Mouse (Mus musculus) right cerebral cortex, postnatal 14 days (tissue): ENCODE measurements at regions not wholly inside any gene's neighbourhood (a gene's known extent, or its start where the extent isn't known, plus 50 kb on each side); places are given as distances from the start of the nearest gene placed in this dataset.
A peak's percentile ranks its signal among the peaks of the same experiment; 100 is the strongest.

Experiments
- DNase-seq: peaks from one replicate; pipeline ENCODE4 v3.0.0; 2022

DNA sequence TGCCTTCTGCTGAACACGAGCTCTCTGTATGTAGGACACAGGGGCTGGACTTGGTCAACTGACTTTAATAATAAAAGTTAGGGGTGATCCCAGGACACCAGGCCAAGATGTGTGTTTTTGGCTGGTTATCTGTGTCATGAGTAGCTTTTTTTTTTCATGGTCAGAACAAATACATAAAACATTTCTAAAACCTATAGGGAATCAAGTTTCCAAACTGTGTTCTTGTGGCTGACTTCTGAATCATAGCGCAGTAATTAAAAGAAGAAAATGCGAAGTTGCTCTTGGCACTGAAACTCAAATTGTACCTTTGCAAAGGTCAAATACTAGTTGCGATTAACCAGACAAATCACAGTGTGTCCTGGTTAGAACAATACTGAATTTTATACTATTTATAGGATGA, 189.5 kb upstream of the Maf start:
- no peak for DNase-seq

DNA sequence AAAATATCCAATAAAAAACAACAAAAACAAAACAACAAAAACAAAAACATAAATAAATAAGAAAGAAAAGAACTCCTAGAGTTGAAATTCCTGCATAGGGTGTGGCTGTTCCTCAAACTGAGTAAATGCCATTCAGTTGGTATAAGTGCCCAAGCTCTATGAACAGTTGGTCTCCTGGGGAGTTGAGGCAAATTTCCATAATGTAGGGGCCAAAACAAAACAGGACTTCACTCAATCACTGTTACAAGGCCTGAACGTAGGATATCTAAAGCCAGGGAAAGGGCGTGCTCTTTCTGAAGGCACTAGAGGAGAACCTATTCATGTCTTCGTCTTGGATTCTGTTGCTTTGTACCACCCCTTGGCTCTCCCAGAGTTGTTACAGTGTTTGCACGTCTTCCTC, 188.5 kb upstream of the Maf start:
- no peak for DNase-seq

- no peak for DNase-seq
Observed at GRCm38 (mm10) chr8:115888278-115888677, 180.7 kb upstream of the Maf start.

DNA sequence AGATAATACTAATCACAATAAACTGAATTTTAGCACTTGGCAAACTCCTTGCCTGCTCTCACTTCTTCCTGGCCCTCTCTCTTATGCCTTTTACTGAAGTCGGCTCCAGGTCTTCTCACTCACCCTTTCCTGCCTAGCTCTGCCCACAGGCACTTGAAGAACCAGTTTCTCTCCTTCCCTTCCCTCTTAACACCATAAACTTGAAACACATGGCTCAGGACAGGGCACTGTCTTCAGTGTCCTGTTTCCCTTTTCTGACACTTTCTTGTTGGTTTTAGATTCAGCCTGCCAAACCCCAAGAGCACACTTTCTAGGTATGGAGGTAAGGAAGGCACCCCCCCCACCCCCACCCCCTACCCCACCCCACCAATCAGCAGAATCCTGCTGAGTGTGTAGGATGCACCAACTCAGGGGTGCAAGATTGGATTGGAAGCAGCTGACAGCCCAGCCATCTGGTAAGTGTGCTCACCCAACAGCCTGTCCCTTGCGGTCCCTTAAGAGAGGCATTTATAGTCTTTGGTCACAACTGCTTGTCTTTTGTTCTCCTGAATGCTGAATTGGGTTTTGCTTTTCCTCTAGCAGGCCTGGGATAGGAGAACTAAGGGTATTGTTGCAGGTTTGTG, 177.6 kb upstream of the Maf start:
- no peak for DNase-seq

DNA sequence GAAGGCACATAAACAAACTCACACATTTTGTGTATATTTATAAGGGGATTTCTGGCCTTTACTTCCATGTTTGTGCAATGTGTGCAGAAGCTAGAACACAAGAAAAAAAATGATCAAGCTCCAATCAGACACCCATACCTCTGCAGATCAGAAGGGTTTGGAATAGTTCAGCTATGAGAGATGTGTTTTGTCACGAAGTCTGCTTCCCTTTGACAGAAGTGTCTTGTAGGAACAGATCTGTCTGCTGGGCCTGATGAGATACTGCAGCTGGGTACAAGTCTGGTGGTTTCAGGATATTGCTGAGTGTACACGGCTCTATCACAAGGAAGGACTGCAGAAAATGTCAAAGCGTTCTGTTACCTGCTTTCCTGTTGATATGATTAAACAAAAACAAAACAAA, 176.2 kb upstream of the Maf start:
- no peak for DNase-seq

DNA sequence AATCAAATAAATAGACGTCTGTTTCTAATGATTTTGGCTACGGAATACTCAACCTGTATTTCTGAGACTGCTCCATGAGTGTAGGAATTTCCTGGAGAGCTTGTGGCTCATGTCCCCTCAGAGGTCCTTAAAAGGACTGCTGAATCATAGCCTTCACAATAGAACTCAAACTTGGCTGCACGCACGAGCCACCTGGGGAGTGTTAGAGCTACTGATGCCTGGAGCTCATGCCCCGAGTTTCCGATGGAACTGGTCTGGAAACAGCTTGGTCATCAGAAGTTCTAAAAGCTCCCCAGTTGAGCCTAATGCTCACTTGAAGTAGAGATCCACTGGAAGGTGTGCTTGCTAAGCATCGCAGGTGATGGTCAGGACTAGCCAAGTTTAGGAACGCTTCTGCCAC, 174.3 kb upstream of the Maf start:
- no peak for DNase-seq

- peak; percentile 16 for DNase-seq
Observed at GRCm38 (mm10) chr8:115874789-115875188, 167.2 kb upstream of the Maf start.

GRCm38 (mm10) chr8:115871381-115871780, 163.8 kb upstream of the Maf start:
- DNase-seq = no peak

GRCm38 (mm10) chr8:115861381-115861780, 153.8 kb upstream of the Maf start:
- DNase-seq = no peak

DNA sequence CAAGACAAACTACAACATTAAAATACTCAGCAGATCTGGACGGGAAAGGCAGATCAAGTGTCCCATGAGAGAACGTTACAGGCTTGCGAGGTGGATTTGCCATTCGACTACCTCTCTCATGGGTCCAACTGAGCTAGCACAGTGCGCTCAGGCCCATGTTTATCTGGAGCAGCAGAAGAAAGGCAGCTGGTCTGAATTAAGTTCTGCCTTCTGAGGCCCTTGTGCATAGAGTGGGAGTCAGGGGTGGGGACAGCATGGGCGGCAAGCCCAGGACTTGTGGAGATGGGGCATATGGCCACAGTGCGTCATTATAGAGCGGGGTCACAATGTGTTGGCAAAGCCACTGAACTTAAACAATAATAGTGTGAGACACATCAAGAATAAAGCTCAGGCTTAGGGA, 151.8 kb upstream of the Maf start:
- DNase-seq = no peak

DNA sequence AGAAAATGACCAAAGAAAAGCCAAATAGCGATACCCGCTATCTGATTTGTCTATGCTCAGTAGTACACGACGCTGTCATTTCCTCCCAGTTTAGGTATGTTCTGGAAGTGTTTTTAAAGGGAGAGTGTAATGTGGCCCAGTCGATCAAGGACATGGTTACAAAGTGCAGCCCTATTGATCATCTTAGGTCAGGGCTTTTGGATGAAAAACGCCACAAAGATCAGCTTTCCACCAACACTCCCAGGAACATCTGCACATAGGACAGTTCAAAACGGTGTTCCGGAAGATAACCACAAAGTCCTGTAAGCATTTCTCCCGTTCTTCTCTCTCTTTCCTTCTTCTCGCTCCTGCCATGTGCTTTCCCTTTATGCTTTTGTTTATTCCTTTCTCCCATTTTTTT, 149.2 kb upstream of the Maf start:
- no peak for DNase-seq

DNA sequence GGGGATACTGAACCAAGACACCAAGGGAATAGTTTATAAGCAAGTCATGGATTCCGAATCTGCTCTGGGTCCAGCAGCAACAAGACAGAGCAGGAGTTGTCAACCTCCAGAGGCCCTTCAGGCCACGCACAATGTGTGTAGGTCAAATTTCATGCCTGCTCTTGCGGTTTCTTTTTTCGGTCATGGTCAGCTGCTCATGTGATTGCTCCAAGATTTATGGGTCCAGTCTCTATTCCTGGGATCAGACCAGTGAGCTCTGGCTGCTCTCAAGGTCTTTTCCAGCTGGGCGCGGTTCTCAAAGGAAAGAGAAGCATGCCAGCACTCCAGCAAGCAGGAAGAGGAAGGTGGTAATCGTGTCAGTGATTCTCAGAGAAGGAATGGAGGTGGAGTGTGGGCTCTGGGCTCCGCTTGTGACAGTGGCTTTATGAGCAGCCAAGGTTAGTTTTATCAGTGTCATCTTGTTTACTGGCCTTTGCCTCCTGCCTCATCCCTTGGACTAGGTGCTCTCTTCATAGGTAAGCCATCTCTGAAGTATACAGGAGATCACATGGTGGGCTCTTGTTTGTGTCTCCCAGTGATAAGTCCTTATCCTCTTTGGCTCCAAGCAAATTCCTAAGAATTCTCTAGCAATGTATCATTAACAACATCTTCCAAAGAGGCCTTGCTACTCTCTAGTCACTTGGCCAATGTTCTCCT, 148.5 kb upstream of the Maf start:
- DNase-seq = no peak

DNA sequence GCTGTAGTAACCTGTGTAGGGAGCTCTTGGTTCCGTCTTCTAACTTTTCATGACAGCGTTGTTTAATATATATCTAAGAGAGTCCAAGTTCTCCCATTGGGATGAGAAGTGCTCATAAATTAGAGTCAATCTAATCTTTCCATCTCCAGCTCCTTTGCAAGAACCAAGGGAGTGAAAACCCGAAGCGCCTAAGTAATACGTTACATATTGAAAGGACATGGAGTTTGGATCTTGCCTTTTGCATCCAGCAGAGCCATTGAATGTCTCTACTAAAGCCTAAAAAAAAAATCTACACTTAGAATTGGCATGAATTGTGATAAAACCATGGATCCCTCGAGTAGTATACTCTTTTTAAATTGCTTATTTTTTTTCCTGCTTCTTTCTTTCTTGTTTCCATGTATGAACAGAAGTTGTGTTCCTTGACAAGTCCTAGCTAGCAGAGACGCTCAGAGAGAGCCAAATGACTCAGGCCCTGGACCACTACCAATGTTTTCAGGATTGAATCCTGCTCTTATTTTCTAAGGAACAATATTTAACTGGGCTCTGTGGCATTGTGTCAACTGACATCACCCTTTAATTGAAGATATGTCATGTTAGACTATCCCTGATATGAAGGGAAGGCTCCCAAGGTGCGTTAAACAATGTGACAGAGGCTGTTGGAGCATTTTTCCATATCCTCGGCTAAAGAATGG, 146.8 kb upstream of the Maf start:
- DNase-seq = no peak

DNA sequence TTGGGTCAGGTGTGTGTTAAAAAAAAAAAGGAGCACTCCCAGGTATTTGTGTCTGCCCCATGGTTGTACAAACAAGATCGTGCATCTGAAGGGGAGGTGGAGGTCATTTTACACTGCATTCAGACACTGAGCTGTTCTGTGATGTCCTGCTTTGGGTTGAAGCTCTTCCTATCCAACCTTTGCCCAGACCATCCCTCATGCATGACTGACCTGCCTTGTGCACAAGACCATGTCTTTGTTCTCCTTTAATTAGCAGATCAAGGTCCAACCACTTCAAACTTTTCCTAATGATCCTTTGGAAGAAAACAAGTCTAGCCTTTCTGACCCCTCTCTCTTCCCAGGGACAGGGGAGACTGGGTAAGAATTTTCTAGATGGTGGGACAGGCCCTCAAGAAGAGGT, 143.0 kb upstream of the Maf start:
- no peak for DNase-seq

- no peak for DNase-seq
Observed at GRCm38 (mm10) chr8:115833391-115833790, 125.8 kb upstream of the Maf start.

- no peak for DNase-seq
Observed at GRCm38 (mm10) chr8:115831675-115832074, 124.1 kb upstream of the Maf start.

- DNase-seq = no peak
Observed at GRCm38 (mm10) chr8:115830012-115830662, 122.5 kb upstream of the Maf start.

- DNase-seq = no peak
Observed at GRCm38 (mm10) chr8:115826516-115826915, 118.9 kb upstream of the Maf start.

DNA sequence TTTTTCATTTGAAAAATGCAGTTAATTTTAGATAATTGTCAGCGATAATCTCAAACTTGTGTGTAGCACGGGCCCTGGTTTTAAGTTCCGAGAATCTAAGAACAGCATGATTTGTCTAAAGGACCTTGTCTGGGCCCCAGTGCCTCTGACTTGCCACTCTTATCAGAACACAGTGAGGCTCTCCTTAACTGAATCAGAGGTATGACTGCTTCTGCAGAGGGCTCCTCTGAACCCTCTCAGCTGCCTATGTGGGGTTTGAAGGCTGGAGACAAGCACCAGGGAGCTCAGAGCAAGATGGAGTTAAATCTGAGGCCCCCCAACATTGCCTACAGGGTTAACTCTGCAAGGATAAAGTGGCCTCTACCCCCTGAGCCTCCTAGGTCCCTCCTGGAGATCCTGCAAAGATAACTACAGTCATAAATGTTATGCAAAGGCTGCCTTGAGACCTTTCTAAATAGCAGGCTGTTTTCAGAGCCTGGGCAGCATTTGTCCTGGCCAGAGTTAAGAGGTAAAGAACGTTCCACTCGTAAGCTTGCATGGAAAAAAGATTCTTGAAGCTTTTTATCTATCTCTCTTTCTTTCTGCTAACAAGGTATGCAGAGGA, 118.4 kb upstream of the Maf start:
- DNase-seq = no peak

DNA sequence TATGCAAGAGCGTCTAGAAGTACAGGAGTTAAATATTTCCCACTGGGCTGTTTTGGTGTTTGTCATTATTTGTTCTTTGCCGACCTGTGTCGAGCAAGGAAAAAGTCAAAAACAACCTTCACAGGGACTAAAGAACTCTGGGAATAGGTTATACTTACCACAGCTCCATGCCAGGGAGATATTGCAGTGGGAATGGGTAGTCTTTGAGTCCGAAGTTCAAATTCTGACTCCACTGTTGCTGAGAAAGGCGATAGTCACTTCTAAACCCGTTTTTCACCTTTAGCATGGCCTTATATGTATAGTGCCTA, 116.8 kb upstream of the Maf start:
- DNase-seq = no peak

DNA sequence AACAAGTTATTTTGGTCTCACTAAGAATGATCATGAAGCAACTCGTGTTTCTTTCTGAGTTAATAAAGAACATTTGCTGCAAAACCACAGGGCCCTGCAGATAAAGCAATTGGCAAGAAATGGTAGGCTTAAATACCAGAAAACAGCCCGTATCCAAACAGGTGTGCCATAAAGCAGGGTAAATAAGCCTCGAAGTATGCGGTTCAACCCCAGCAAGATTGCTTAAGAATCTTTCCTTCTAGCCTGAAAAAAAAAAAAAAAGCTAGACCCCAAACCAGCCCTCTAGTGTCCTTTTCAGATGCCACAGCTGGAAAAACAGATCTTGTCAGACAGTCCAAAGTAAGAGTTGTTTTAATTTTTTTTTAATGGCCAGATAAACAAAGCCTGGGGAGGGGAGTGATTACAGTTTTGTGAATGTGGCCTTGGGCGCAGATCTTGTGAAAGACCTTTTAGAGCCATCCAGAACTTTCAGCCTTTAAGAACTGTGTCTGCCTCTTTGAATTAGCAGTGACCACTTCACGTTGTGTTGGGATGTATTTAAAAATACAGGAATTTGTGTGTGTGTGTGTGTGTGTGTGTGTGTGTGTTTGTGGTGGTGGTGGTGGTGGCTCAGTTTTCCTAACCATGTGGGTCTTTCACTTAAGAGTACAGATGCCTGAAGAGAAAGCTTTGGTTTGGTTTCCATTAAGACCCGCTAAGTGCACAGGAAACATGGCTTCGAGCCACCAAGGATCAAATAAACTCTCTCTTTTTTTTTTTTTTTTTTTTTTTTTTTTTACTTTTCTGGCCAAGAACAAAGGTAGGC, 116.3 kb upstream of the Maf start:
- no peak for DNase-seq

DNA sequence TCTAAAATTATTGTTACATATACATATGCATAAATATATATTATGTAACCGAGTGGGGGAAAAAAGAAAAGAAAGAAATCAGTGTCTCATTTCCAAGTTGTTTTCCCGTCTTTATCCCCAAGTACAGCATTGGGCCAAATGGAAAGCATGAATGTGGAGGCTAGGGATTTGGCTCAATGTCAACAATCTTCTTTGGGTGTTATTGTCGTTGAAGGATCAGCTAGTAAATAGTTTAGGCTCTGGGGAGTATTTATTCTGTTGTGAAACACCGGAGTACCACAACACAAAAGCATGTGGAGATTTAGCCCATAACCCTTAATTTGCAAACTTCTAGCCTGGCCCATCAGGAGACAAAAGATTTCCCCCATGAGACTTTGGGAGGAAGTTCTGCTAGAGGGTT, 105.8 kb upstream of the Maf start:
- DNase-seq = no peak

DNA sequence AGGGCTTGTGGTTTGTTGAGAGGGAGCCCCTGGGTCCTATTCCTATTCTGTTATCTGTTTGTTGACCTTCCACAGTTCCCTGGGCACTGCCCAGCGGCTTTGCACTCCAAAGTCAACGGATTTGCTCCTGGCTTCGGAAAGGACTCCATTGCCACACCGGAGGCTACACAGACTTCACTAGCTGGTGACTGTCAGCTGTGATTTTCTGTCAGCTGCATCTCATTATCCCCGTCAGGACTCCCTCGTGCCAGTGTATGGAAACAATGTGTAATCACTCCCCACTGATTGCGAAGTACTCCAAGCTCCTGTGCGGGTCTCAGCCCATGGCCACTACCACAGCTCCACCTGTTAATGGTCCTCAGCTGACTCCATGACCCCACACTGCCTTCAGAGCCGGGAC, 99.0 kb upstream of the Maf start:
- DNase-seq = no peak
